Mouse (Mus musculus): Measurements from ENCODE around the gene Apoa2.

GRCm38 (mm10) chr1:171192283-171192682 is 32.6 kb upstream of the Apoa2 start:
- TF ChIP-seq CTCF (IDR thresholded peaks at IDR 0.05; ENCODE audit: low read depth) (no peak), EP300 (IDR thresholded peaks at IDR 0.05; ENCODE audit: low read depth) (no peak)
